Mouse (Mus musculus) adrenal gland, postnatal 25 days (tissue): ENCODE measurements around the gene Gal3st1. TPM values are rescaled to one million over a fixed set of nuclear protein-coding genes. Genes with fewer than 3 reads are reported as not detected.

ENCODE experiments used
- DNase-seq: peaks from one replicate; pipeline ENCODE4 v3.0.0; 2021; ENCODE audit warnings: mixed read lengths
- total RNA-seq: library from RNA; stranded (reverse); gene quantifications from 2 replicates; pipeline ENCODE4 v1.2.3, GENCODE M21; 2021

Gene Gal3st1
- total RNA-seq, 1 experiment from 2014 or later: 0.24 TPM

DNA sequence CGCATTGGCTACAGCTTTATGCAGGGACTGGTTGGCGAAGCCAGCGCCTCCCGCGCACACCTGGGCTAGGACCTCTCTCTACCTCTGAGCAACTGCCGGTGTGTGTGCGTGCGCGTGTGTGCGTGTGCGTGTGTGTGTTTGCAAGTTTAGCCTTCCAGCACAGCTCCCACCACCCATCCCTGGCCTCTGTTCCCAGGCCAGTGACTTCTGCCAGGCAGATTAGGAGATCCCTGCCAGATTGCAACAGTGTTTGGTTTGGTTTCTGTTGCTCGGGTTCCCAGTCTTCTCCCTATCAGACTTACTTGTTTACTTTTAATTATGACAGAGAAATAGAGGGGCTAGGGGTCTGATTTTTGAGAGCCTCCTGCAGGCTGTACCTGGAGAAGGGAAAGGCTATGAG lies 48.5 kb downstream of the Gal3st1 start:
- DNase-seq: peak; percentile 6

DNA sequence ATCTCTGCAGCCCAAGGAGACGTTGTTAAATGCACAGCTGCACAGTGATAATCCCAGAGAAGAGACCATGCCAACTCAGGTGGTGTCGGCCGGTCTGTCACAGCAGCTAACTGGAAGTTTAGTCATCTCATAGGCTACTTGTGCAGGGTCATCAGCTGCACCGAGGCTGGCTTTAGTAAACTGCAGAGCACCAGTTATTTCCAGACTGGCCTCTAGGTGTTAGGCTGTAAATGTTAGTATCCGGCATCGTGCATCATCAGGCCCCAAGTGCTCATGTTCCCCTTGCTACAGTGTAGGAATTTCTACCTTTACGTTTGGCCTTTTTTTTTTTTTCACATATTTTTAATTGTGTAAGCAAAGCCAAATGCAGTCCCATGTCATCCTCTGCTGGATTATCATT lies 50.0 kb downstream of the Gal3st1 start:
- no peak for DNase-seq

DNA sequence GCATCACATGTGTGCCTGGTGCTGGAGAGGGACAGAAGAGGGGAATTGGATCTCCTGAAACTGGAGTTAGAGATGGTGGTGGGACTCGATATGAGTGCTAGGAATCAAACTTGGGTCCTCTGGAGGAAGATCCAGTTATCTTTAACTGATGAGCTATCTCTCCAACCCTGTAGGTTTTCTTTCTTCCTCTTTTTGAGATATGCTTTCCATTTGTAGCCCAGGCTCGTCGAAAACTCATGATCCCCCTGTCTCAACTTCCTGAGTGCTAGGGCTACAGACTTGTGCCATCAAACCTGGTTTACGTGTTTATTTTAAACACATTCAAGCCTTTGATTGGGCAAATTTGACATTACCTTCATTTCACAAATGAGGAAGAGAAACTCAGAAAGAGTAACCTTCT lies 50.7 kb downstream of the Gal3st1 start:
- no peak for DNase-seq

DNA sequence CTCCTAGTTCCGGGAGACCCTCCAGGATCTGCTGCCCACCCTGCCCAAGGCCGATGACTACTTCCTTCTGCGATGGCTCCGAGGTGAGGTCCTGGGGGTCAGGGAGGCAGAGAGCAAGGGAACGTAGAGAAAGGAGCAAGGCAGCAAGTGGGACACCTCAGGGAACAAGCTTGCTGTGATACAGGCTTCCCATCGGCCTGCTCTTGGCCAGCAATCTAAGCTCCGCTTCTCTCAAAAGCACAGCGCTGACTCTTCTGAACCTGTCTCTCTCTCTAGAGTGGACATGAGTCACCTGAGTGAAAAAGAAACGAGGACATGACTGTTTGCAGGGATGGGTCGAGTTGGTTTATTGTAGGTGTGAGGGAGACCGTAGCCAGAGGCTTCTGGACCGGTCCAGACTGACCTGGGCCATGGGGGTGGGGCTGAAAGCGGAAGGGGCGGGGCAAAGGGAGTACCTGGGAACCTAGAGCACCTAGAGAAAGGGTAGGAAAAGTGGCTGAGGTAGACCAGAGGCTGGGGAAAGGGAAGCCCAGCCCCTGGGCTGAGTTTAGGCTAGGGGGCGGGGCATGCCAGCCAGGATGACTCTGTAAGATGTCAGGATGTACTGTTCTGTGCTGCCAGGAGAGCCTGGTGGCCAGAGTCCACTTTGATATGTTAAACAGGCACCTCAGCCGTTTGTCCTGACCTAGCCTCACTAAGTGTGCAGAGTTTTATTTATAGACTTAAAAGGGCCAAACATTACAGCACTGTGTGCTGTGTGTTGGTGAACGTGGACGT lies 51.9 kb downstream of the Gal3st1 start:
- no peak for DNase-seq

DNA sequence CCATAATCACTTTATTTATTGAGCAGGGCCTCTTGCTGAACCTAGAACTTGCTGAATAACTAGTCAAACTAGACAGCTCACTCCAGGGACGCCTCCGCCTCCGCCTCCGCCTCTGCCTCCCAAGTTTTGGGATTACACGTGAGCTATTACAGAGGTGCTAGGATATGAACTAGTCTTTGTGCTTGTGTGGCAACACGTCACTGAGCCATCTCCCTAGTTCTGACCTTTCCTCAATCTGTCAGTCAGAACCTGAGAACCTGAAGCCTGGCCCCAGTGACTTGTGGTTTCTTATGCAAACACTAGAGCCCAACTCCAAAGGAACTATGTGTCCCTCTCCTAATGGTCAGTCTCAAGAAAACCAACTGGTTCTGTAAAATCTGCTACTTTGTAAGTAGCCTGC lies 52.5 kb downstream of the Gal3st1 start:
- DNase-seq: no peak

DNA sequence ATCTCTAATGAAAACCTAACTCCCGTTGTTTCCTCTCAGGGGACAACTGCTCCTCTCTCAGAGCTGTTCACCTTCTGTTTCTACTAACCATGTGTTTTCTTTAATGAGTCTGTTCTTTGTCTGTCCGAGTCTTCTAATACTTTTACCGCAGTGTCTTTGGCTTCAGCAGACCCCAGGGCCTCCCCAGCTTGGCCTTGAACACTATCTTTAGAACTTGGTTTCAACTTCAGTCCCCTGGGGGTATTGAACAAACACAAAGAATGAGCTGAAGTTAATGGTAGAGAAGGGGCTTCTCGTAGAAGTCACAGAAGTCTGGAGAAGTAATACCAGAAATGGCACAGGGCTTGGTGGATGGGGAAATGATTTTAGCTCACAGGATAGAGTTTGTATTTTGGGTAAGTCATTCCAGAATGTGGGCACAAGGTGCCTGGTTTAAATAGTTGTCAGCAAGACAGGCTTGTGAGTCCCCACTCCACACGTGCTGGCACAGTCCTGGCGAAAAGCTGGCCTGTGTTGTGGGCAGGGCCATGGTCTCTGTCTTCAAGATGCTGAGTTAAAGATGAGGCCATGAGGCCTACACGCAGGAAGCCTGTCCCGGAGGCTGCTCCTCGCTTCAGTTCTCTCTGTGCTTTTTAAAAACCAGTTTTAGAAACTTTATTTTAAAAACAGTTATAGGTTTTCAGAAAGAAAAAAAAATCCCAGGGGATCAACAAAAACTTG lies 53.1 kb downstream of the Gal3st1 start:
- DNase-seq: no peak

DNA sequence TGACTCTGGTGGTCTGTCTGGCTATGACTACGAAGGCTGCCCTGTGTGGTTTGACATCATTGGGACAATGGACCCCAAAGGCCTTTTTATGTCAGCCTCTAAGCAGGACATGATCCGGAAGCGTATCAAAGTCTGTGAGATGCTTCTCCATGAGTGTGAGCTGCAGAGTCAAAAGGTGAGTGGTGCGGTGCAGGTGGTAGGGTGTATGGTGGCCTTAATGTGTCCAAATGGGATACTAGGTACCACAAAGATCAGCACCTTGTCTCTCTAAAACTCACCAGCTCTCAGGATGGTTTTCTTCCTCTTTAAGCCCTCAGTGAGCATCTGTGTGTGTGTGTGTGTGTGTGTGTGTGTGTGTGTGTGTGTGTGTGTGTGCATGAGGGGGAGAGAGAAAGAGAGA lies 56.5 kb downstream of the Gal3st1 start:
- no peak for DNase-seq

DNA sequence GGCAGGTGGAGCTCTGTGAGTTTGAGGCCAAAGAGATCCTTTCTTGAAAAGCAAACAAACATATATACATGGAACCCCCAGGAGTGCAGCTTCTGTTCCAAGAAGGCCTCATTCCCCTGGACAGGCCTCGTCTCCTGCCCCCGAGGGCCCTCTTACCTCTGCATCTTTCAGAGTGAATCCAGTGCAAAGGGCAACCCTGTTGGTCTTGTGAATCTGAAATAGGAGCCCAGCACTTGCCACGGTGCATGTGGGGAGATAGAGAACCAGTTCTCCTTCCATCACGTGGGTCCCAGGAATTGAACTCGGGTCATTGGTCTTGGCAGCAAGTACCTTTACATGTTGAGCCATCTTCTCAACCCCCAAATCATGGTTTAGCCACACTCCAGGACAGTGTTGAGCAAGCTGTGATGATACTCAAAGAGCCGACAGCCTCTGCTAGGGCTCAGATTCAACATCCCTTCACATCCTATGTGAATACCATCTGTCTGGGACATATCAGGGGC lies 57.7 kb downstream of the Gal3st1 start:
- no peak for DNase-seq

DNA sequence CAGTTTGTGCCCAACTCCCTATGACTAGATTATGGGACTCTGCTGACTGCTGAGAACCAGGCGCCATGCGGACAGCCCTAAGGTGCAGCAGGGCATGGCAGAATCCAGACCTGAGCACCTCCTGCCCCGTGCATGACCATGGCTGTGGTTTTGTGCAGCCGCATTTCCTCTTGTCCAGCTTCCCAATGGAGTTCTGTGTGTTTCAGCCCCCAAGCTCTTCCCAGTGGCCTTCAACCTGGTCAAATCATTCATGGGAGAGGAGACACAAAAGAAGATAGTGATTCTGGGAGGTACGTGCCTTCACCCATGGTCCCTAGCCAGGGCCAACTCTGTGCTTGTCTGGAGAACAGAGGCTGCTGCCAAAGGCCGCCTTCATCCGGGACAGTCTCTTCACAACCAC lies 59.6 kb downstream of the Gal3st1 start:
- no peak for DNase-seq

DNA sequence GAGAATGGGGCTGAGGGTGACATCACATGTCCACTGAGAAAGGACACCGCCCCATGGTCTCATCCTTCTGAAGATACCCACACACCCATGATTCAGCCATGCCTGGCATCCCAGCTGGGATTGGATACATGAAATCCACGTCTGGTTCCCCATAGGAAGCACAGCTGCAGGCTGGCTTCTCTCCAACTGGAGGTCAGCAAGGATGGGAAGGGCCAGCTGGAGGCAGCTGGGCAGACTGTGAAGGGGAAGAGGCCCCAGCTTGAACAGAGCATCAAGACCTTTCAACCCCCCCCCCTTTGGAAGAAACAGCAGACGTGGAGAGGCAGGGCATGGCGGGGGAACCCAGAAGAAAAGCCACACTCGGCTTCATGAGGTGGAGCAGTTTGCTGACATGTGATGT lies 63.1 kb downstream of the Gal3st1 start:
- no peak for DNase-seq

DNA sequence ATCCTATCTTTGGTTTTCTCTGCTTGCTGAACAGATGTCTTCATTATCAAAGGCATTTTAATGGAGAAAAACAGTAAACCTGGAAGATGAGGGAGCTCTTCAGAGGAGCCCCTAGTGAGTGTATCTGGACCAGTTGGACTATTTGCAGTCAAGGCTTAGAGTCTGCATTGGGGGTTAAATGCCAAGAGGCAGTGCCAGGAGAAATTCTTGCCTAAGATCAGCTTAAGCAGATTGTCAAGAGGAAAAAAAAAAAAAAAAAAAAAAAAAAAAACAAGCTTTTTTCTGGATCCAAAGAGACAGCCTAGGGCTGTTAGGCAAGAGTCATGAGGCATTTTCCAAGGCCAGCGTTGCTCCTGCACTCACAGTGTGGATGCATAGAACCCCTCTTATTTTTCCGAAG lies 64.3 kb downstream of the Gal3st1 start:
- DNase-seq: no peak

DNA sequence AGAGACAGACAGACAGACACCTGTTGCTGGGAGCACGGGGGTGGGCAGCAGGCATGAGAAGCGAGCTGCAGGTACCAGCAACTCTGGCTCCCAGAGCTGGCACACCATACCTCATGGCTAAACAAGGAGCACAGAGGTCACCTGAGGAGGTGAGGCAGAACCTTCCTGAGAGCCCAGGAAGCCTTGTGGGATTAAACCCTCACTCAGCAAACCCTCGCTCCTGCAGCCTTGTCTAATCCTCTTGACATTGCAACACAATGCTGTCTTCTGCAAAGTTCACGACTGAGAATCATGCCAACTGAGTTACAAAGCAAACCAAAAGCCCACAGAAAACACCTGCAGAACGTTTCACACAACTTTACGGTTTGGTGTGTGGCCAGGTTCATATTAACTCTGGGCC lies 65.0 kb downstream of the Gal3st1 start:
- DNase-seq: no peak

Other genes with a start within 250 kb of the Gal3st1 start
- 1.1 and 2.6 TPM in 2 replicates for gene Osbp2, start 119.7 kb upstream of the Gal3st1 start, total RNA-seq
- 0.33 and 0.82 TPM in 2 replicates for gene 4921536K21Rik, start 88.5 kb upstream of the Gal3st1 start, total RNA-seq
- 3.9 and 4.1 TPM in 2 replicates for gene Dusp18, start 88.4 kb upstream of the Gal3st1 start, total RNA-seq
- 6.6 and 6.9 TPM in 2 replicates for gene Slc35e4, start 69.0 kb upstream of the Gal3st1 start, total RNA-seq
- gene Tcn2, start 51.5 kb upstream of the Gal3st1 start, total RNA-seq: 125 and 128 TPM in 2 replicates
- 58.3 and 73.6 TPM in 2 replicates for gene Pes1, start 19.7 kb upstream of the Gal3st1 start, total RNA-seq
- gene 4930556J24Rik, start 6.9 kb upstream of the Gal3st1 start, total RNA-seq: not detected in 2 replicates
- gene Sec14l4, start 47.8 kb downstream of the Gal3st1 start, total RNA-seq: 5.8 and 7.7 TPM in 2 replicates
- gene Sec14l3, start 81.2 kb downstream of the Gal3st1 start, total RNA-seq: not detected in 2 replicates
- gene Mtfp1, start 111.8 kb downstream of the Gal3st1 start, total RNA-seq: 14.5 and 21.9 TPM in 2 replicates
- 1.8 and 4.1 TPM in 2 replicates for gene Sec14l2, start 139.8 kb downstream of the Gal3st1 start, total RNA-seq
- gene Rnf215, start 151.6 kb downstream of the Gal3st1 start, total RNA-seq: 26.1 and 31.6 TPM in 2 replicates
- gene Ccdc157, start 176.7 kb downstream of the Gal3st1 start, total RNA-seq: 11.8 and 14.0 TPM in 2 replicates
- 42.1 and 45.6 TPM in 2 replicates for gene Sf3a1, start 176.7 kb downstream of the Gal3st1 start, total RNA-seq
- 15.6 and 15.8 TPM in 2 replicates for gene Tbc1d10a, start 203.2 kb downstream of the Gal3st1 start, total RNA-seq
- 3.0 and 4.1 TPM in 2 replicates for gene Castor1, start 234.6 kb downstream of the Gal3st1 start, total RNA-seq